In genomic region chr13:107837206-107837952, GRCm38 (mm10) we compare ENCODE assay signal across 10 mouse cellular contexts.
DNase-seq lines count a peak whose midpoint lies in the region; ATAC-seq and TF ChIP-seq lines count a peak whose summit lies in the region.
"Had no signal": no experiment of that assay in that cellular context is flagged by ENCODE, and none has a peak within 500 bp of the region (broad histone marks: within the 10 kb centered on the region; RNA-seq: fewer than 3 reads in every experiment).

No protein-coding gene starts in this region.

- no peak overlapping the region for H3K4me2 ChIP-seq in heart, embryonic 16.5 days (ENCODE audit: low read depth, low read length)
- no peak overlapping the region for H3K4me2 ChIP-seq in forebrain, embryonic 13.5 days

- ATAC-seq in heart, embryonic 16.5 days (replicated peaks; ENCODE audit: extremely low read depth, insufficient read depth, low FRiP score) = peak; percentile 57
- 0 out of 2 replicates have a peak, but pooled peaks have one; percentile 9 for ATAC-seq in forebrain, embryonic 13.5 days
- ATAC-seq in erythroid progenitor cell, adult 5-6 weeks (replicated peaks; ENCODE audit: low FRiP score, poor library complexity, severe bottlenecking) = no peak

- H3K27me3 ChIP-seq in heart, embryonic 16.5 days (ENCODE audit: control insufficient read depth, insufficient read depth, low read length) = no peaks in the 10 kb centered on the region
- no peaks in the 10 kb centered on the region for H3K27me3 ChIP-seq in forebrain, embryonic 13.5 days

- TF ChIP-seq CTCF in left cerebral cortex, adult 2 months (IDR thresholded peaks at IDR 0.05) = no peak

- H3K9me3 ChIP-seq in heart, embryonic 16.5 days (replicated peaks; ENCODE audit: control insufficient read depth, low read length) = no peaks in the 10 kb centered on the region
- H3K9me3 ChIP-seq in forebrain, embryonic 13.5 days (replicated peaks) = no peaks in the 10 kb centered on the region
- H3K9me3 ChIP-seq: embryonic facial prominence, embryonic 10.5 days had no signal

- DNase-seq in heart, adult 8-10 months (ENCODE audit: low spot score) = no peak
- peak; percentile 43 to 68 for DNase-seq in CD8-positive naive resting alpha-beta T cell, adult 2 months (ENCODE audit: low read depth in 2 of 2, low spot score in 2 of 2)
- DNase-seq in naive thymus-derived CD4-positive, alpha-beta T cell, adult 2 months (ENCODE audit: low read depth) = peak; percentile 63
- DNase-seq in adrenal gland, postnatal 36 days = no peak
- no peak for DNase-seq in left cerebral cortex, adult 2 months (ENCODE audit: extremely low spot score in 1 of 2, low spot score in 2 of 2)
- DNase-seq: gastrocnemius, postnatal 36 days had no signal

- H3K27ac ChIP-seq in heart, embryonic 16.5 days (ENCODE audit: low read length) = peak overlapping the region; percentile 43; the same call in 1 of the 2 replicates
- 0 out of 2 replicates have a peak overlapping the region, but pooled peaks have one; percentile 11 for H3K27ac ChIP-seq in forebrain, embryonic 13.5 days
- H3K27ac ChIP-seq in left cerebral cortex, adult 2 months = no peak overlapping the region; the same call in 1 of the 2 replicates
- H3K27ac ChIP-seq: embryonic facial prominence, embryonic 10.5 days had no signal

- no peaks in the 10 kb centered on the region for H3K36me3 ChIP-seq in heart, embryonic 16.5 days (ENCODE audit: control insufficient read depth, insufficient read depth)
- no peaks in the 10 kb centered on the region for H3K36me3 ChIP-seq in forebrain, embryonic 13.5 days (ENCODE audit: poor library complexity, severe bottlenecking)

- no peak overlapping the region for H3K4me3 ChIP-seq in heart, embryonic 16.5 days (ENCODE audit: low read length)
- no peak overlapping the region for H3K4me3 ChIP-seq in forebrain, embryonic 13.5 days
- no peak overlapping the region for H3K4me3 ChIP-seq in left cerebral cortex, adult 2 months
- H3K4me3 ChIP-seq: embryonic facial prominence, embryonic 10.5 days had no signal

- intact Hi-C loops in left cerebral cortex, adult 2 months (cut with DNase I) = no loop called here

- H3K9ac ChIP-seq in heart, embryonic 16.5 days (ENCODE audit: low read length) = 0 out of 2 replicates have a peak overlapping the region, but pooled peaks have one; percentile 21
- peak overlapping the region; percentile 21; the same call in 1 of the 2 replicates for H3K9ac ChIP-seq in forebrain, embryonic 13.5 days

- peaks cover 16% of the 10 kb centered on the region for H3K4me1 ChIP-seq in heart, embryonic 16.5 days (ENCODE audit: control insufficient read depth, insufficient read depth, low read length)
- H3K4me1 ChIP-seq in forebrain, embryonic 13.5 days = peaks cover 45% of the 10 kb centered on the region

- 38% methylated on average over 5 of the region's 5 CpGs for WGBS in heart, embryonic 16.5 days
- WGBS in forebrain, embryonic 13.5 days = 44% methylated on average over 5 of the region's 5 CpGs

Comparison
In these comparisons a context has a peak if more than half of its experiments do, and no peak if none do; other contexts are left out.
1. DNase-seq: peak in CD8-positive naive resting alpha-beta T cell, adult 2 months (2 of 2) and naive thymus-derived CD4-positive, alpha-beta T cell, adult 2 months (single experiment); none in heart, adult 8-10 months (single experiment), adrenal gland, postnatal 36 days (0 of 2) and left cerebral cortex, adult 2 months (0 of 2).